Comparison of ENCODE assay signal across 35 mouse cellular contexts in the genomic region with DNA sequence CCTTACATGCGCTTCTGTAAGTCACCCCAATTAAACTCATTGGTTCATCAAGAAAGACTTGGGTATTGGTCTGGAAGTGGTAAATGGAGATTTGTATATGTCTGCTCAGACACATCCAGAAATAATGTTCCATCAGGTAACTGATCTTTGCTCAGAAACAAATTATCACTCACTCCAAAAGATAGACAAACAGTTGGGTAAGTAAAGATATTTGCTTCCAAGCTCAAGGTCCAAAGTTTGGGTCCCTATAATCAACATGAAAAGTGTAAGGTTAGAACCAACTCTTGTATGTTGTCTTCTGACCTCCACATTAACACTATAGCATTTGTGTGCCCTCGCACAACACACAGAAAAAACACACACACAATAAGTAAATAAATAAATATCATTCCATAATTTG.
"Had no signal": no experiment of that assay in that cellular context is flagged by ENCODE, and none has a peak within 500 bp of the region (broad histone marks: within the 10 kb centered on the region; RNA-seq: fewer than 3 reads in every experiment).

No protein-coding gene starts in this region.

- H3K27me3 ChIP-seq: hindbrain, embryonic 12.5 days; hindbrain, embryonic 13.5 days; hindbrain, embryonic 15.5 days; intestine, embryonic 15.5 days; kidney, embryonic 15.5 days had no signal

- H3K36me3 ChIP-seq: heart, embryonic 10.5 days; heart, embryonic 12.5 days; heart, embryonic 13.5 days; heart, embryonic 15.5 days; hindbrain, embryonic 10.5 days; hindbrain, embryonic 12.5 days; hindbrain, embryonic 13.5 days; hindbrain, embryonic 15.5 days; intestine, embryonic 15.5 days; kidney, embryonic 15.5 days had no signal

- ATAC-seq: hindbrain, embryonic 16.5 days; hindbrain, postnatal 0 days; inflammation-experienced regulatory T-cells, adult 6 months; intestine, embryonic 15.5 days; intestine, embryonic 16.5 days; intestine, postnatal 0 days had no signal

- H3K4me1 ChIP-seq: heart, embryonic 10.5 days; heart, embryonic 12.5 days; heart, embryonic 13.5 days; heart, embryonic 15.5 days; hindbrain, embryonic 12.5 days; hindbrain, embryonic 13.5 days; hindbrain, embryonic 15.5 days; intestine, embryonic 15.5 days; kidney, embryonic 15.5 days had no signal

- H3K9me3 ChIP-seq: heart, embryonic 10.5 days; heart, embryonic 12.5 days; heart, embryonic 13.5 days; heart, embryonic 15.5 days; hindbrain, embryonic 10.5 days; hindbrain, embryonic 12.5 days; hindbrain, embryonic 13.5 days; hindbrain, embryonic 15.5 days; intestine, embryonic 15.5 days; kidney, embryonic 15.5 days had no signal

- H3K27ac ChIP-seq: heart, embryonic 10.5 days; heart, embryonic 13.5 days; heart, embryonic 15.5 days; hindbrain, embryonic 10.5 days; hindbrain, embryonic 12.5 days; hindbrain, embryonic 13.5 days; hindbrain, embryonic 14.5 days; hindbrain, embryonic 15.5 days; hindbrain, postnatal 0 days; intestine, embryonic 15.5 days; kidney, embryonic 15.5 days; kidney, postnatal 0 days; layer of hippocampus, adult 2 months had no signal

- H3K9ac ChIP-seq: heart, embryonic 12.5 days; heart, embryonic 13.5 days; heart, embryonic 15.5 days; hindbrain, embryonic 12.5 days; hindbrain, embryonic 13.5 days; hindbrain, embryonic 14.5 days; hindbrain, embryonic 15.5 days; intestine, embryonic 15.5 days; kidney, embryonic 15.5 days had no signal

- DNase-seq: heart, postnatal 10 days; heart, postnatal 14 days; heart, postnatal 36 days; heart, postnatal 4 days; kidney, adult 11 months; kidney, adult 18-20 months; kidney, adult 2 months; kidney, adult 8-10 months; kidney, adult 9 months; kidney, postnatal 10 days; kidney, postnatal 14 days; kidney, postnatal 25 days; kidney, postnatal 36 days; kidney, postnatal 4 days; layer of hippocampus, adult 9-11 months; layer of hippocampus, postnatal 36 days had no signal

- H3K4me2 ChIP-seq: heart, embryonic 11.5 days; heart, embryonic 12.5 days; heart, embryonic 13.5 days; heart, embryonic 15.5 days; hindbrain, embryonic 12.5 days; hindbrain, embryonic 13.5 days; hindbrain, embryonic 14.5 days; hindbrain, embryonic 15.5 days; intestine, embryonic 15.5 days; kidney, embryonic 15.5 days had no signal

- H3K4me3 ChIP-seq: heart, embryonic 10.5 days; heart, embryonic 12.5 days; heart, embryonic 13.5 days; heart, embryonic 15.5 days; hindbrain, embryonic 10.5 days; hindbrain, embryonic 12.5 days; hindbrain, embryonic 13.5 days; hindbrain, embryonic 15.5 days; intestine, embryonic 15.5 days; kidney, embryonic 15.5 days; layer of hippocampus, adult 2 months had no signal
